Mouse (Mus musculus): Measurements from ENCODE around the gene Tns1.

The Tns1 gene

GRCm38 (mm10) chr1:73993901-73994426 lies 130.3 kb downstream of the Tns1 start:
- no peak for DNase-seq (ENCODE audit: low read depth, low spot score)

DNA sequence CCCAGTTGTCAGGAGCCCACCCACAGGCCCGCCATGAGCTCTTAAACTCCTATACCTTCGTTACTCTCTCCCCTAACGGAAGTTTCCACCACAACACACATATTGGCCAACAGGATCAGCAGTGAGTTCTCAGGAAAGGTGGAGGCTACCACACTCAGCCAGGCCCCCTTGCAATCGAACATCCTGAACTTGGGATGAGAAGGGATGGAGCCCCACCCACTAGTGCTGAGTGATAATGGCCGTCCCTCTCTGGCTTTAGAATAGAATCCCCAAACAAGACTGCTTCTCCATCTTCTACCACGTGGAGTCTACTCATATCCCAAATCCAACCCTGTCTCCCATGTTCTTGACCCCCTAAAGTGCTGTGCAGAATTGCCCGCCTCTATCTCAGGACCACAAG lies 131.0 kb downstream of the Tns1 start:
- DNase-seq (ENCODE audit: low read depth, low spot score): no peak

DNA sequence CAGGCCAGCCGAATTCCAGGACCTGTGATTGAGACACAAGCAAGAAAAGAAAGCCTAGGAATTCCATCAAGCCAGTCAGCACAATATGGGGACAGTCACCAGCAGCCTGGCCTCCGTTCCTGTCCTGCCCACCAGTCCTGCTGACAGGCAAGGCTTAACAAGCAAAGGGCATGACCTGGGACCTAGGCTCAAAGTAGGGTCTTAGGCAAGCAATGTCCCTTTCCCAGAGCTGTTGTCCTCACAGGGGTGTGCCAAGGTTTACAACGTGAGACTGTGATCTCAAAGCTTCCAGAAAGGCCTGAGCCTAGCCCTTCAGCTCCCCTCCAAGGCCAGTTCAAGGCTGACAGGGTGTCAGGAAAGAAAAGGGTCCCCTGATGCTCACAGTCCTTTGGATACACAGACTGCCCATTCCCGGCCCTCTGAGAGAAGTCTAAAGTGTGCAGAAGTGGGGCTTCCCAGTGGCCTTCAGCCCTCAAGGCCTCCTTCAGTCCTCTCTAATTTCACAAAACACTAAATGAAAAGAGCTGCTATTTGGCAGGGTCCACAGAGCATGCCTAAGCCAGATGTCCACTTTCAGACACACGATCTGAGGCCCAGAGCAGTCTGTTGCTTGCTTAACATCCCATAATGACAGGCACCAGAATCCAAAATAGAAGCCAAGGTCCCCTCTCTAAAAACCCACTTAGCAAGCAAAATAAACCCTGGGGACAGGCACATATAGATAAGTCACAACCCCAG lies 131.9 kb downstream of the Tns1 start:
- DNase-seq (ENCODE audit: low read depth, low spot score): no peak

- DNase-seq (ENCODE audit: low read depth, low spot score): no peak
Measured at GRCm38 (mm10) chr1:73991226-73991625, 133.0 kb downstream of the Tns1 start.

DNA sequence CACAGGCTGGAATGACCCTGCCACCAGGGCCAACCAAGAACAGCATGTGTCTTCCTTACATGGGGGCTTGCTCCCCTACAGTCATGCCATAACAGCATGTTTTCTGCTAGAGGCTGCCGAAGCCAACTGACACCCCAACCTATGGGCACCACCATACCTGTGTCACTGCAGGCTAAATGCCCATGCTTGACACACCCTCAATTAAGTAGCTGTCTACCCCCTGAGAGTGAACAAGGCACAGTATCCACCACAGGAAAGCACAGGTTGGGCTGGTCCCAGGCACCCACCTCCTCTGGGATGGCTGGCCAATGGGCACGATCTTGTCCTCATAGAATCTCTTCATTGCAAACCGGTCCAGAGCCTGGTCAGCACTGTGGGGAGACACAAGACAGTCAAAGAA lies 134.2 kb downstream of the Tns1 start:
- no peak for DNase-seq (ENCODE audit: low read depth, low spot score)

DNA sequence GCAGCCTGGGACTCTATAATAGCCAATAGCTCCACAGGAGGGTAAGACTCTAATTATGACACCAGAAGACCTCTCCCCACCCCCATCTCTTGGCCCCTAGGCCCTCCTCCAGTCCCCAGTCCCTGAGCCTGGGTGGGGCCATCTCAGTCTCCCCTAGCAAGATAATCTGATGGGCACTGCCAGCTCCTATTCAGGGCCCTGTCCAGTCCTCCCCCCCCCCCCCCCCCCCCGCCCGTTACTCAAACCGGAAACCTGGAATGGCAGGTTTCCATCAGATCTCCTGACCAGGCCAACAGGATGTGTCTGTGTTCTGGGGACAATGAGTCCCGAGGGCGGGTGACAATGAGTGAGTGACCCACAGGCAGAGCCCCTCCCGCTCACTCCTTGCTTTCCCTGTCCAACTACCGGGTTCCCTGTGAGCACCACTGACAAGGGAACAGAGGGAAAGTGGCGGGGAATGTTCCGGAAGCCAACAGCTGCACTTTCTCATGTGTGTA lies 136.5 kb downstream of the Tns1 start:
- DNase-seq (ENCODE audit: low read depth, low spot score): no peak

DNA sequence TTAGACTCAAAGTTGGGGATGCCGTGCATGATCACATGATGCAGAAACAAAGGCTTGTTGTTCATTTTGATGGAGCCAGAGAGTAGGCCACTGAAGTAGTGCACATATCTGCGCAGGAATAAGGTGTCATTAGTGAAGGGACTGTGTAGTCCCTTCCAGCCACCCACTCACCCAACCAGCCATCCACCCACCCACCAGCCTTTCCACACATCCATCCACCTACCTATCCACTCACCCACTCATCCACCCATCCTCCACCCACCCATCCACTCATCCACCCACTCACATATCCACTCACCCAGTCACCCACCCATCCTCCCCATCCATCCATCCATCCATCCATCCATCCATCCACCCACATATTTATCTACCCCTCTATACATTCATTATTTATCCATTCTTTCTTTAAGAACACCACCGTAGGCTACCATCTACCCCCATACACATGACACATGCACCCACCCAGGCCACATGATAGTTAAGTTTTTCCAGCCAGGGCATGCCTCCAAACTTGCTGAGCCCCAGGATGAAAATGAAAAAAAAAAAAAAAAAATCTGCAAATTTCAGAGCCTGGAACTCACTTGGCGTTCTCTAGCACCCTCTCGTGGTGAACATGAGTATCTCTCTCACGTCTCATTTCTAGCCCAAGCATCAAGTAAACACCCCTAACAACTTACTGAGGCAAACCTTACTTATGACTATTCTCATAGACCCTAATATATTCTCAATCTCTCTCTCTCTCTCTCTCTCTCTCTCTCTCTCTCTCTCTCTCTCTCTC lies 137.8 kb downstream of the Tns1 start:
- DNase-seq (ENCODE audit: low read depth, low spot score): peak; percentile 76

GRCm38 (mm10) chr1:73985611-73986010 lies 138.6 kb downstream of the Tns1 start:
- DNase-seq (ENCODE audit: low read depth, low spot score): no peak

- peak; percentile 74 for DNase-seq (ENCODE audit: low read depth, low spot score)
Measured at GRCm38 (mm10) chr1:73979214-73979613, 145.0 kb downstream of the Tns1 start.

DNA sequence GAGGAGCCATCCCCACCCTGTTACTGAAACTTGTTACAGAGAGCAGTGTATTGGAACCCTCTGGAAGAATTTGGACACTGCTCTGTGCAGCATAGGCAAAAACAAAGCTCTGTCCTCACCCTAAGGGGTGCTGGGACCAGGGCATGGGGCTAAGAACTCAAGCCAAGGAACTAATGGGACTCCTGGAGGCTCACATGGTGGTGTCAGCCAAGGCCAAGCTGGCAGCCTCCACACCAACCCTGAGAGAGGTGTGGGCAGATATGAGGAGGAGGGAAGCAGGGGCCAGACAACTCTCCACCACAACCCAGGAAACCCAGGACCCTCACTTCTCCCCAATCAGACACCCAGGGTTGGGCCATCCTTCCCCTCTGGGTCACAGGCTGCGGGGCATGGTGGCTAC lies 145.7 kb downstream of the Tns1 start:
- no peak for DNase-seq (ENCODE audit: low read depth, low spot score)

- peak; percentile 80 for DNase-seq (ENCODE audit: low read depth, low spot score)
Measured at GRCm38 (mm10) chr1:73973992-73974391, 150.3 kb downstream of the Tns1 start.

DNA sequence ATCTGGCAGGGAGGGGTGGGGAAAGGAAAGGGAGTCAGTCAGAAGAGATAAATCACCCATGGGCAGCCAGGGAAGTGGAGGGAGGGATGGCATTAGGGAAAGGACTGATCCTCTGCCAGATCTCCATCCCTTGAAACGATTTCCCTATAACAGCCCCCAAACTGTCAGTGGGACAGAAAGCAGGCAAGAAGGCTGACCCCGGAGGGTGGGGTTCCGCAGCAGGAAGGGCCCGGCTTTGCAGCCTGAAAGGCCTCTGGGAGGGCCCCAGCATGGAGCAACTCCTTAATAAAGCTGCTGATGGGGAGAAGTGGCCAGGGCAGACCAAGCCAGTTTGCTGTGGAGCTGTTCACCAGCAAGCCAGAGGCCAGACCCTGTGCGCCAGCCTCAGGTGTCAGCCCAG lies 151.5 kb downstream of the Tns1 start:
- no peak for DNase-seq (ENCODE audit: low read depth, low spot score)

- no peak for DNase-seq (ENCODE audit: low read depth, low spot score)
Measured at GRCm38 (mm10) chr1:73970161-73970730, 154.0 kb downstream of the Tns1 start.

DNA sequence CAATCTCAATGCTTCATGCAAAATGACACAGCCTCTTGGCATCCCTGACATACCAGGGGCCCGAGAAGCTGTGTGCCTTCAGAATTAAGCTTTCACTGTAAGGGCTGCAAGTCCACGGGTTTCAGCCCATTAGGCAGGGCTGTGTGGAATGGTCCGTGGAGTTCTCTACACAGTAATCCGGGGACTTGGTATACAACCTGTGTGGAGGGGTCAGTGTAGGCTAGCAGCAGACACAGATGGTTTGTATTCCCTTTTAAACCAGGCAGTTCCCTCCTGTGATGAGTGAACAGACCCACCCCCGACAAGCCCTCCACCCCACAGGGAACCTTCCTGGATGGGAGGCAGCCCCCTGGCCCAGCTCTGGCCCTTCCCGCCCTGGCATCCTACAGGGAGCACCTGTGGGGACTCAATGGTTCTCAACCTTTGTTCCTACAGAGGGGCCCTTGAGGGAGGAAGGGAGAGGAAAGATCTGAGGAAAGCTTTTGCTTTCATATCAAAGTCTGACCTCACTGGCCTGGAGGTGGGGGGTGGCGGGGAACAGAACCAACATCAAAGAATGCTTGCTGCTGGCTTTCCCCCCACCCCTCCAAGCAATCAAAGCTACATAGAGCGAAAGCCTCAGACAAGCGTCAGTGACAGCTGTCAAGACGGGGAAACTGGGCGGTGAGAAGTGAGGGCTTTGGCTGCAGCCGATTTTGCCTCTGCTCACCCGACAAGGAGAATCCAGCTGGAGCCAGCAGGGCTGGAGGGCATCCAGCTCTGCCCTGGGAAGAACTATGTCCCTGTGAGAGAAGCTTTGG lies 155.3 kb downstream of the Tns1 start:
- DNase-seq (ENCODE audit: low read depth, low spot score): no peak

GRCm38 (mm10) chr1:73966411-73967238 lies 157.6 kb downstream of the Tns1 start:
- peak; percentile 71 for DNase-seq (ENCODE audit: low read depth, low spot score)

DNA sequence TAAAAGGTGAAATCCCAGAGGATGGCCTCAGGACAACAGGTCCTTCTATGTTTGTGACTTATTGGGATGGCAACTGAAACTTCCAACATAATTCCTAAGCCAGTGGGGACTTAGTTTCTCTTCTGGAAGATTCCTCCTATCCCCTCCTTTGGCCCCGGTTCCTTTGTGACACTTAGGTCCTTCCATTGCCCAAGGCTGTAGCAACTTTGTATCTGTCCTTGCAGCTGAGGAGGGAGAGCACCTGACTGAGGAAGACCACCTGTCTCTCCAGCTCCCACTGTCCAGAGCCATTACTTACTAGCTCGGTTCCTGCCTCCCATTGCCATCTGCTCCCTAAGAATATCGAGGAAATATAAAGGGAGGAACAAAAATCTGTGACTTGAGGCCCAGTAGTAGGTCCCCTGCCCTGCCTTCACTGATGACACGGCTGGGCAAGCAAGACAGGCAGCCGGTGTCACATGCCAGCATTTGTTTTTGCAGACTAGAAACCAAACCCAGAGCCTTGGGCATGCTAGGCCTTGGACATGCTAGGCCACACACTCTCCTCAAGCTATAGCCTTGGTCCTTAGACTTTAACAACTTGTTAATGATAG lies 160.0 kb downstream of the Tns1 start:
- no peak for DNase-seq (ENCODE audit: low read depth, low spot score)

DNA sequence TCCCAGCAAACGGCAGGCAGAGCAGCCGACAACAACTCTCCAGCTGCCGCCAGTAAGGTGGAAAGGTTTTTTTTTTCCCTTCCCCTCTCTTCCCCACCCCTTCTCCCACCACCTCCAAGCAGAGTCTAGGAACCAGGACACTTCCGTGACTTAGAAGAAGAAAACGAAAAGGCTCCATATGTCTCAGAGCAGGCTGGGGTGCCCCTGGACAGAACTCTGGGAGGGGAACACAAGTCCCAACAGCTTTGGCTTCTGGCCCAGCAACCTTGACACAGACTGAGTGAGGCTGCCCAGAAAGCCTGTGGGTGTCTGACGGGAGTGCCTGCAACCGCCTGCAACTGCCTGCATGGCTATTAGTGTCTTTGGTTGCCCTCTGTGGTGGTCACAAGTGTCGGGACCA lies 160.6 kb downstream of the Tns1 start:
- peak; percentile 72 for DNase-seq (ENCODE audit: low read depth, low spot score)

GRCm38 (mm10) chr1:73962668-73963371 lies 161.4 kb downstream of the Tns1 start:
- peak; percentile 96 for DNase-seq (ENCODE audit: low read depth, low spot score)

DNA sequence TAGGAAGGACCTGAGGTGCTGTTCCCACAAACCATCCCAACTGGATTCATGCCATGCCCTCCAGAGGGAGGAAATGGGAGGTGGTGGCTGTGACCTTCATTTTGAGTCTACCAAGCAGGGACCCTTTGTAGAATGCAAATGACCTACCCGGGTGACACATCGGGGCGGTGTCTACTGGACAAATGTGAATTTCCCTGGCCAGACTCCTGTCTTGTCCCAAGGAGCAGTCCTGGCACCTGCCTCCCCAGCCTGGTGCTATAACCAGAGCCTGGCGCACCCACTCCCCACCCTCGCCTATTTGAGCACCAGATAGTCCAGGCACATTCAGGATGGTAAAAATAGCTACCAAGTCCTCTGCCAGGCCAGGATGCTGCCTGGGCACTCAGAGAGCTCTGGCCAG lies 162.2 kb downstream of the Tns1 start:
- DNase-seq (ENCODE audit: low read depth, low spot score): peak; percentile 76

- DNase-seq (ENCODE audit: low read depth, low spot score): no peak
Measured at GRCm38 (mm10) chr1:73959758-73960157, 164.5 kb downstream of the Tns1 start.
